8 mouse cellular contexts compared by ENCODE assay signal in the genomic region with DNA sequence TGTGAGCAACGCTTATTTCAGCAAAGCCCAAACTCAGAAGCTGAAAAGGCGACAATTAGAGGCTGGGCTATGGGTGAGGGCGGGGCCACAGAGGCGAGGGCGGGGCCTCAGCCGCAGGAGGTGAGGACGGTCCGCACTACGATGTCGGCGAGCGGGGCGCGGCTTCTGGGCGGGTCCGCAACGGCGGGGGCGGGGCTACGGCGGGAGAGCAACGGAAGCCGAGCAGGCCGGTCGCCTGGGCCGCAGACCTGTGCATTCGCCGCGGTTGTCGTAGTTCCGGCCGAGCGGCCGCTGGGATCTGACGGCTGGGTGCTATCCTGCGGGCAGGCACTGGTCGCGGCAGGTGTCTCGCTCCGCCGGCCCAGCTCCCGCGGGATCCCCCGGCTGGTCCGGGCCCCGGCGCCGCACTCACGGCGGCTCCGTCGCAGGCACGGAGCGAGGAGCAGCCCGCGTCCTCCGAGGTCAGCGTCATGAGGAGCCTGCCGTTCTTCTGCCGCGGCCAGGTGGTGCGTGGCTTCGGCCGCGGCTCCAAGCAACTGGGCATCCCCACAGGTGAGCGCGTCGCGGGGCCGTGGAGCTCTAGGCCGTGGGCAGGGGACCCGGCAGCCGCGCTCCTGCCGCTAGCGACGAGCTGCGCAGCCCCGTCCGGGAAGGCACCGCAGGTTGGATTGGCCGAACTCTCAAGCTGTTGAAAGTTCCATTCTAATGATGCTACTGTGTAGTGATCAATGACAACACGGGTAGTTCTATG. TPM values are rescaled to one million over a fixed set of nuclear protein-coding genes. Genes with fewer than 3 reads are reported as not detected.
DNase-seq lines count a peak whose midpoint lies in the region; ATAC-seq lines count a peak whose summit lies in the region.

A gene (plus strand): TSS at position 203 of the 751 bp plus-strand sequence.

- H3K4me2 ChIP-seq in hindbrain, embryonic 11.5 days (replicated peaks; ENCODE audit: low read depth, low read length) = peak within 1 kb of the TSS; percentile 66

- no peaks in the 10 kb centered on the region for H3K36me3 ChIP-seq in hindbrain, embryonic 11.5 days (ENCODE audit: control insufficient read depth, insufficient read depth, low read length)

- H3K4me1 ChIP-seq in hindbrain, embryonic 11.5 days (replicated peaks; ENCODE audit: control insufficient read depth, insufficient read depth, low read length) = no peaks in the 10 kb centered on the region

- under 1% methylated on average over 72 of the region's 83 CpGs for WGBS in hindbrain, embryonic 11.5 days

- peak; percentile 98 for ATAC-seq in hindbrain, embryonic 11.5 days (ENCODE audit: low FRiP score)

- H3K4me3 ChIP-seq in hindbrain, embryonic 11.5 days (ENCODE audit: low read depth, low read length) = peak within 1 kb of the TSS; percentile 87

- H3K27me3 ChIP-seq in hindbrain, embryonic 11.5 days (ENCODE audit: control insufficient read depth, insufficient read depth, low read length) = no peaks in the 10 kb centered on the region

- H3K9me3 ChIP-seq in hindbrain, embryonic 11.5 days (ENCODE audit: control insufficient read depth, low read length) = no peaks in the 10 kb centered on the region

- peak within 1 kb of the TSS; percentile 83 for H3K9ac ChIP-seq in hindbrain, embryonic 11.5 days (ENCODE audit: low read depth, low read length)

- 0 out of 2 replicates have a peak within 1 kb of the TSS, but pooled peaks have one; percentile 53 for H3K27ac ChIP-seq in hindbrain, embryonic 11.5 days (ENCODE audit: low read depth, low read length)

- DNase-seq in MN1 (ENCODE audit: low spot score) = peak; percentile 85
- DNase-seq in cerebellum, adult 9-10 months = peak; percentile 86
- DNase-seq in frontal cortex, adult 2 months (ENCODE audit: extremely low spot score in 1 of 2, low spot score in 1 of 2) = peak; percentile 63 to 90
- DNase-seq in hindbrain, embryonic 11.5 days (ENCODE audit: low spot score) = peak; percentile 94
- peak; percentile 73 to 91 for DNase-seq in layer of hippocampus, postnatal 14 days (ENCODE audit: low spot score in 2 of 2)
- peak; percentile 96 for DNase-seq in lung, postnatal 14 days
- DNase-seq in retina, adult 2 months (ENCODE audit: low read depth, low spot score) = peak; percentile 81
- peak; percentile 93 to 94 for DNase-seq in thymus, postnatal 36 days

RNA-seq across cellular contexts. Expression of the gene that starts here (rescaled TPM):
- polyA plus RNA-seq in frontal cortex, adult 2 months (2012; rRNA removed) = 55.9 and 57.1 TPM in 2 replicates
- polyA plus RNA-seq in hindbrain, embryonic 11.5 days (2014; fragmentation: Nextera tagmentation; extraction: Ambion mirVana) = 82.6 and 86.7 TPM in 2 replicates
- total RNA-seq in layer of hippocampus, postnatal 14 days (2021) = 10 to 100 TPM; 58.2 to 61.4 TPM

Comparison
In these comparisons a context has a peak if more than half of its experiments do, and no peak if none do; other contexts are left out.
1. Peak in every context shown above with its lines: DNase-seq, ATAC-seq, H3K4me3 ChIP-seq and H3K27ac ChIP-seq.